Mouse (Mus musculus) forebrain, embryonic 14.5 days (tissue): ENCODE measurements at regions not wholly inside any gene's neighbourhood (a gene's known extent, or its start where the extent isn't known, plus 50 kb on each side); places are given as distances from the start of the nearest gene placed in this dataset.

Experiments used
- ATAC-seq: fragments of 200-750 bp; cut with Nextera tagmentation; 2 replicates; pipeline ENCODE4 v1.8.0; 2017; ENCODE audit warnings: mild to moderate bottlenecking, moderate library complexity
- DNase-seq: peaks from one replicate; pipeline ENCODE4 v3.0.0-alpha.2; 2015; ENCODE audit warnings: low spot score
- H3K27ac ChIP-seq: fragments of 300-500 bp; sonication (generic); 2 replicates; pipeline ENCODE4 v1.5.1; 2014; ENCODE audit warnings: low read depth, mild to moderate bottlenecking, control low read depth, low read length, moderate library complexity
- H3K27me3 ChIP-seq: fragments of 300-500 bp; sonication (generic); replicated peaks from 2 replicates; pipeline ENCODE4 v1.6.1; 2014; ENCODE audit warnings: low read length, control low read depth, mixed read lengths; ENCODE audit not compliant: control insufficient read depth, insufficient read depth
- H3K36me3 ChIP-seq: fragments of 300-500 bp; sonication (generic); 2 replicates; pipeline ENCODE4 v1.6.1; 2014; ENCODE audit warnings: low read length, control low read depth; ENCODE audit not compliant: control insufficient read depth, insufficient read depth
- H3K4me1 ChIP-seq: fragments of 300-500 bp; sonication (generic); 2 replicates; pipeline ENCODE4 v1.6.1; 2014; ENCODE audit warnings: antibody characterized with exemption, low read length, control low read depth; ENCODE audit not compliant: control insufficient read depth, insufficient read depth
- H3K4me2 ChIP-seq: fragments of 300-500 bp; sonication (generic); 2 replicates; pipeline ENCODE4 v1.6.1; 2014; ENCODE audit warnings: mild to moderate bottlenecking, control low read depth, low read length
- H3K4me3 ChIP-seq: fragments of 300-500 bp; sonication (generic); 2 replicates; pipeline ENCODE4 v1.5.1; 2014; ENCODE audit warnings: low read depth, low read length, control low read depth
- H3K9ac ChIP-seq: fragments of 300-500 bp; sonication (generic); 2 replicates; pipeline ENCODE4 v1.6.1; 2014; ENCODE audit warnings: mild to moderate bottlenecking, low read length, control low read depth, moderate library complexity
- H3K9me3 ChIP-seq: fragments of 300-500 bp; sonication (generic); replicated peaks from 2 replicates; pipeline ENCODE4 v1.6.1; 2016; ENCODE audit warnings: low read length, control low read depth, mixed read lengths; ENCODE audit not compliant: control insufficient read depth
- WGBS: fragments of 180-500 bp; shearing (Covaris S2); extraction: QIAGEN DNeasy Blood & Tissue Kit; methylation state at CpG from one replicate; pipeline ENCODE4 v1.1.7; 2014; 5-methylcytosine and 5-hydroxymethylcytosine counted together

GRCm38 (mm10) chr13:107897184-107897583 lies 147.1 kb upstream of the Smim15 start:
- Histone ChIP-seq H3K27ac (no peak overlapping the region), H3K9me3 (no peaks in the 10 kb centered on the region)
- 92% methylated on average over 3 of the region's 3 CpGs for WGBS

GRCm38 (mm10) chr13:107893581-107894183 lies 150.6 kb upstream of the Smim15 start:
- H3K27me3 ChIP-seq = no peaks in the 10 kb centered on the region
- no peak overlapping the region for H3K4me2 ChIP-seq
- no peak overlapping the region for H3K27ac ChIP-seq
- H3K36me3 ChIP-seq = no peaks in the 10 kb centered on the region
- no peak overlapping the region for H3K4me3 ChIP-seq
- H3K9ac ChIP-seq = no peak overlapping the region
- H3K4me1 ChIP-seq = peaks cover 10% of the 10 kb centered on the region
- no peak for ATAC-seq
- WGBS = 91% methylated on average over 8 of the region's 8 CpGs
- H3K9me3 ChIP-seq = no peaks in the 10 kb centered on the region
- no peak for DNase-seq

More at GRCm38 (mm10) chr13:107897184-107897583, 147.1 kb upstream of the Smim15 start:
- no peaks in the 10 kb centered on the region for H3K36me3 ChIP-seq
- no peak overlapping the region for H3K4me2 ChIP-seq
- H3K4me3 ChIP-seq = no peak overlapping the region
- ATAC-seq (no peak), DNase-seq (no peak)
- peaks cover 3% of the 10 kb centered on the region for H3K4me1 ChIP-seq
- H3K9ac ChIP-seq = no peak overlapping the region
- H3K27me3 ChIP-seq = no peaks in the 10 kb centered on the region

GRCm38 (mm10) chr13:107893081-107893480 lies 151.2 kb upstream of the Smim15 start:
- Histone ChIP-seq H3K9me3 (no peaks in the 10 kb centered on the region), H3K4me3 (no peak overlapping the region), H3K9ac (no peak overlapping the region), H3K27me3 (no peaks in the 10 kb centered on the region), H3K36me3 (no peaks in the 10 kb centered on the region), H3K4me2 (no peak overlapping the region), H3K27ac (no peak overlapping the region), H3K4me1 (peaks cover 10% of the 10 kb centered on the region)
- no peak for ATAC-seq
- 89% methylated on average over 4 of the region's 4 CpGs for WGBS
- DNase-seq = no peak

- ATAC-seq (no peak), DNase-seq (peak; percentile 11)
- Histone ChIP-seq H3K27me3 (no peaks in the 10 kb centered on the region), H3K4me3 (peak overlapping the region; percentile 90), H3K9me3 (no peaks in the 10 kb centered on the region), H3K36me3 (no peaks in the 10 kb centered on the region), H3K4me1 (peaks cover 14% of the 10 kb centered on the region), H3K9ac (peak overlapping the region; percentile 92), H3K27ac (no peak overlapping the region), H3K4me2 (peak overlapping the region; percentile 79)
- WGBS = 10% methylated on average over 11 of the region's 11 CpGs
Measured at GRCm38 (mm10) chr13:107891946-107892345, 152.3 kb upstream of the Smim15 start.

GRCm38 (mm10) chr13:107890866-107891821 lies 153.1 kb upstream of the Smim15 start:
- H3K27me3 ChIP-seq = no peaks in the 10 kb centered on the region
- peak overlapping the region; percentile 92 for H3K9ac ChIP-seq
- H3K27ac ChIP-seq = peak overlapping the region; percentile 99
- H3K36me3 ChIP-seq = no peaks in the 10 kb centered on the region
- peak overlapping the region; percentile 90 for H3K4me3 ChIP-seq
- under 1% methylated on average over 85 of the region's 95 CpGs for WGBS
- no peaks in the 10 kb centered on the region for H3K9me3 ChIP-seq
- DNase-seq (peak; percentile 79), ATAC-seq (peak; percentile 11; the same call in 1 of the 2 replicates)
- peak overlapping the region; percentile 79 for H3K4me2 ChIP-seq
- H3K4me1 ChIP-seq = peaks cover 20% of the 10 kb centered on the region

- peak overlapping the region; percentile 99 for H3K27ac ChIP-seq
- ATAC-seq (peak; percentile 93), DNase-seq (peak; percentile 100)
- no peaks in the 10 kb centered on the region for H3K9me3 ChIP-seq
- no peaks in the 10 kb centered on the region for H3K27me3 ChIP-seq
- H3K4me2 ChIP-seq = peak overlapping the region; percentile 79
- peaks cover 20% of the 10 kb centered on the region for H3K4me1 ChIP-seq
- H3K9ac ChIP-seq = peak overlapping the region; percentile 97
- H3K36me3 ChIP-seq = no peaks in the 10 kb centered on the region
- WGBS = under 1% methylated on average over 67 of the region's 90 CpGs
- peak overlapping the region; percentile 90 for H3K4me3 ChIP-seq
Measured at GRCm38 (mm10) chr13:107889985-107890865, 154.0 kb upstream of the Smim15 start.

- no peaks in the 10 kb centered on the region for H3K36me3 ChIP-seq
- ATAC-seq (no peak), DNase-seq (peak; percentile 59)
- H3K4me1 ChIP-seq = peaks cover 23% of the 10 kb centered on the region
- no peaks in the 10 kb centered on the region for H3K27me3 ChIP-seq
- whole genome bisulfite sequencing = under 1% methylated on average over 46 of the region's 66 CpGs
- H3K9me3 ChIP-seq = no peaks in the 10 kb centered on the region
- peak overlapping the region; percentile 68 for H3K4me2 ChIP-seq
- H3K27ac ChIP-seq = peak overlapping the region; percentile 99
- H3K9ac ChIP-seq = peak overlapping the region; percentile 97
- H3K4me3 ChIP-seq = peak overlapping the region; percentile 90
Measured at GRCm38 (mm10) chr13:107889588-107889984, 154.7 kb upstream of the Smim15 start.

GRCm38 (mm10) chr13:107888571-107889451 lies 155.4 kb upstream of the Smim15 start:
- Histone ChIP-seq H3K27ac (peak overlapping the region; percentile 99), H3K4me2 (peak overlapping the region; percentile 68), H3K9ac (peak overlapping the region; percentile 97), H3K4me1 (peaks cover 30% of the 10 kb centered on the region), H3K9me3 (no peaks in the 10 kb centered on the region), H3K27me3 (no peaks in the 10 kb centered on the region), H3K4me3 (peak overlapping the region; percentile 90), H3K36me3 (no peaks in the 10 kb centered on the region)
- WGBS = under 1% methylated on average over 98 of the region's 127 CpGs
- DNase-seq (peak; percentile 44), ATAC-seq (0 out of 2 replicates have a peak, but pooled peaks have one; percentile 2)
